Mouse (Mus musculus) MEL (cell line): ENCODE measurements around the gene Gm10142.

Experiments
- CHD2 ChIP-seq: IDR thresholded peaks from 2 replicates; pipeline ENCODE4 v1.6.1; 2011; ENCODE audit warnings: low read length, improper control_type of control experiment
- CTCF ChIP-seq, 3 experiments: IDR thresholded peaks in 2 of 3; conservative IDR thresholded peaks in 1 of 3; 2 replicates each; pipeline ENCODE4 v1.5.1; 2011 to 2012; ENCODE audit warnings: low read length in 3 of 3, low read depth in 2 of 3, mild to moderate bottlenecking in 2 of 3, improper control_type of control experiment in 1 of 3, inconsistent platforms in 1 of 3, mixed read lengths in 1 of 3, moderate library complexity in 1 of 3; ENCODE audit not compliant: control insufficient read depth in 1 of 3, insufficient read depth in 1 of 3, poor library complexity in 1 of 3, severe bottlenecking in 1 of 3
- E2F4 ChIP-seq: IDR thresholded peaks from 2 replicates; pipeline ENCODE4 v1.6.1; 2011; ENCODE audit warnings: low read depth, low read length, improper control_type of control experiment, borderline replicate concordance
- ELF1 ChIP-seq: IDR thresholded peaks from 2 replicates; pipeline ENCODE4 v1.6.1; 2014; ENCODE audit warnings: low read depth, mild to moderate bottlenecking, inconsistent platforms, low read length, improper control_type of control experiment, moderate library complexity
- EP300 ChIP-seq, 2 experiments: IDR thresholded peaks; 2 replicates each; pipeline ENCODE4 v1.6.1; 2011; ENCODE audit warnings: improper control_type of control experiment in 2 of 2, low read length in 2 of 2, low read depth in 1 of 2, mild to moderate bottlenecking in 1 of 2
- MXI1 ChIP-seq: IDR thresholded peaks from 2 replicates; pipeline ENCODE4 v1.6.1; 2011; ENCODE audit warnings: mild to moderate bottlenecking, low read depth, low read length, improper control_type of control experiment
- POLR2A ChIP-seq, 2 experiments: IDR thresholded peaks; 2 replicates each; pipeline ENCODE4 v1.6.1; 2011 to 2012; ENCODE audit warnings: low read length in 2 of 2, mild to moderate bottlenecking in 2 of 2, control low read depth in 1 of 2, improper control_type of control experiment in 1 of 2, low read depth in 1 of 2, moderate library complexity in 1 of 2; ENCODE audit not compliant: control insufficient read depth in 1 of 2, insufficient read depth in 1 of 2, poor library complexity in 1 of 2
- SIN3A ChIP-seq: IDR thresholded peaks from 2 replicates; pipeline ENCODE4 v1.6.1; 2012; ENCODE audit warnings: low read length, improper control_type of control experiment, inconsistent platforms
- TCF12 ChIP-seq: IDR thresholded peaks from 2 replicates; pipeline ENCODE4 v1.6.1; 2014; ENCODE audit warnings: low read depth, mild to moderate bottlenecking, inconsistent platforms, low read length, improper control_type of control experiment, moderate library complexity
- ZC3H11A ChIP-seq: IDR thresholded peaks from 2 replicates; pipeline ENCODE4 v1.6.1; 2012; ENCODE audit warnings: low read depth, mild to moderate bottlenecking, inconsistent platforms, low read length, improper control_type of control experiment
- ZNF384 ChIP-seq: IDR thresholded peaks from 2 replicates; pipeline ENCODE4 v1.6.1; 2012; ENCODE audit warnings: low read depth, mild to moderate bottlenecking, inconsistent platforms, low read length, improper control_type of control experiment

GRCm38 (mm10) chr10:77728280-77728679, 12.7 kb downstream of the Gm10142 start:
- no peak for TF ChIP-seq E2F4
- TF ChIP-seq POLR2A (IDR thresholded peaks at IDR 0.05; ENCODE audit: control insufficient read depth in 1 of 2, insufficient read depth in 1 of 2, low read depth in 1 of 2, low read length in 2 of 2, poor library complexity in 1 of 2) = no peak
- no peak for TF ChIP-seq ELF1
- no peak for TF ChIP-seq EP300 (IDR thresholded peaks at IDR 0.05; ENCODE audit: low read depth in 1 of 2, low read length in 2 of 2)
- no peak for TF ChIP-seq SIN3A
- peak in 2 of 3 experiments; percentile 38 to 46; a peak in 4 of 6 replicates for TF ChIP-seq CTCF (IDR thresholded peaks at IDR 0.05 in 2 of 3, conservative IDR thresholded peaks at IDR 0.05 in 1 of 3; ENCODE audit: control insufficient read depth in 1 of 3, insufficient read depth in 1 of 3, low read depth in 2 of 3, low read length in 3 of 3, poor library complexity in 1 of 3, severe bottlenecking in 1 of 3)
- no peak for TF ChIP-seq CHD2
- TF ChIP-seq ZNF384 = no peak
- TF ChIP-seq ZC3H11A = no peak
- TF ChIP-seq TCF12 = no peak
- TF ChIP-seq MXI1 = no peak
